Comparison of ENCODE assay signal across 28 mouse cellular contexts in genomic region chr6:86658501-86658900, GRCm38 (mm10).
"Had no signal": no experiment of that assay in that cellular context is flagged by ENCODE, and none has a peak within 500 bp of the region (broad histone marks: within the 10 kb centered on the region; RNA-seq: fewer than 3 reads in every experiment).

No protein-coding gene starts in this region.

- H3K27ac ChIP-seq: left cerebral cortex, adult 2 months; limb, embryonic 10.5 days; limb, embryonic 12.5 days; limb, embryonic 13.5 days; limb, embryonic 15.5 days; lung, embryonic 15.5 days; macrophage; midbrain, embryonic 10.5 days; midbrain, embryonic 12.5 days; midbrain, embryonic 13.5 days; neural tube, embryonic 12.5 days had no signal

- H3K4me3 ChIP-seq: left cerebral cortex, adult 2 months; limb, embryonic 10.5 days; limb, embryonic 12.5 days; limb, embryonic 13.5 days; limb, embryonic 15.5 days; liver, embryonic 12.5 days; liver, embryonic 15.5 days; lung, embryonic 15.5 days; megakaryocyte, embryonic 14.5 days; midbrain, embryonic 10.5 days; midbrain, embryonic 12.5 days; midbrain, embryonic 13.5 days; myocyte; neural tube, embryonic 12.5 days had no signal

- H3K4me2 ChIP-seq: limb, embryonic 12.5 days; limb, embryonic 13.5 days; limb, embryonic 15.5 days; liver, embryonic 11.5 days; liver, embryonic 12.5 days; liver, embryonic 15.5 days; lung, embryonic 14.5 days; lung, embryonic 15.5 days; midbrain, embryonic 12.5 days; midbrain, embryonic 13.5 days; neural tube, embryonic 12.5 days had no signal

- H3K9me3 ChIP-seq: limb, embryonic 10.5 days; limb, embryonic 12.5 days; limb, embryonic 13.5 days; limb, embryonic 15.5 days; liver, embryonic 12.5 days; liver, embryonic 15.5 days; lung, embryonic 15.5 days; megakaryocyte, embryonic 14.5 days; midbrain, embryonic 10.5 days; midbrain, embryonic 12.5 days; midbrain, embryonic 13.5 days; neural tube, embryonic 12.5 days had no signal

- H3K27me3 ChIP-seq: limb, embryonic 12.5 days; limb, embryonic 13.5 days; limb, embryonic 15.5 days; liver, embryonic 12.5 days; liver, embryonic 15.5 days; lung, embryonic 15.5 days; megakaryocyte, embryonic 14.5 days; midbrain, embryonic 12.5 days; midbrain, embryonic 13.5 days; neural tube, embryonic 12.5 days had no signal

- ATAC-seq: liver, embryonic 12.5 days; liver, postnatal 0 days; lung, postnatal 0 days; midbrain, embryonic 13.5 days; midbrain, embryonic 16.5 days had no signal

- H3K4me1 ChIP-seq: limb, embryonic 12.5 days; limb, embryonic 15.5 days; lung, embryonic 15.5 days; midbrain, embryonic 10.5 days; midbrain, embryonic 12.5 days; midbrain, embryonic 13.5 days; neural tube, embryonic 12.5 days had no signal

- H3K9ac ChIP-seq: limb, embryonic 12.5 days; limb, embryonic 13.5 days; limb, embryonic 15.5 days; liver, embryonic 12.5 days; liver, embryonic 15.5 days; liver, postnatal 0 days; lung, embryonic 14.5 days; lung, embryonic 15.5 days; midbrain, embryonic 12.5 days; midbrain, embryonic 13.5 days; neural tube, embryonic 12.5 days had no signal

- DNase-seq: left cerebral cortex, postnatal 4 days; liver, postnatal 0 days; lung, adult 18-20 months; lung, adult 2 months; lung, embryonic 14.5 days; lung, postnatal 10 days; lung, postnatal 14 days; lung, postnatal 36 days; lung, postnatal 4 days; midbrain, embryonic 14.5 days had no signal
